Mouse (Mus musculus) megakaryocyte, embryonic 14.5 days (primary cell): ENCODE measurements around the gene Prrc2a.

Source experiments
- FLI1 ChIP-seq: IDR thresholded peaks from 2 replicates; pipeline ENCODE4 v1.6.1; 2012; ENCODE audit warnings: low read length, inconsistent platforms, mixed read lengths
- GATA1 ChIP-seq: IDR thresholded peaks from 3 replicates; pipeline ENCODE4 v1.6.1; 2012; ENCODE audit warnings: mixed read lengths, low read length, inconsistent platforms, borderline replicate concordance

- TF ChIP-seq FLI1 = no peak
- no peak for TF ChIP-seq GATA1
These were observed 16.6 kb downstream of the Prrc2a start for GRCm38 (mm10) chr17:35147922-35148639.
